ENCODE assay signal across 27 mouse cellular contexts in genomic region chr1:85742333-85742732, GRCm38 (mm10). TPM values are rescaled to one million over a fixed set of nuclear protein-coding genes. Genes with fewer than 3 reads are reported as not detected.
DNase-seq lines count a peak whose midpoint lies in the region; ATAC-seq lines count a peak whose summit lies in the region.
"Had no signal": no experiment of that assay in that cellular context is flagged by ENCODE, and none has a peak within 500 bp of the region (broad histone marks: within the 10 kb centered on the region; RNA-seq: fewer than 3 reads in every experiment).

No protein-coding gene starts in this region.

- H3K9me3 ChIP-seq in hindbrain, embryonic 11.5 days (ENCODE audit: control insufficient read depth, low read length), result no peaks in the 10 kb centered on the region
- H3K9me3 ChIP-seq in hindbrain, embryonic 16.5 days (ENCODE audit: control insufficient read depth, low read length), result no peaks in the 10 kb centered on the region
- H3K9me3 ChIP-seq in midbrain, embryonic 12.5 days, result peaks cover 5% of the 10 kb centered on the region; the same call in 1 of the 2 replicates
- H3K9me3 ChIP-seq in midbrain, embryonic 16.5 days (replicated peaks; ENCODE audit: control insufficient read depth, low read length, poor library complexity, severe bottlenecking), result no peaks in the 10 kb centered on the region
- H3K9me3 ChIP-seq: forebrain, embryonic 15.5 days; midbrain, embryonic 13.5 days; stomach, embryonic 15.5 days had no signal

- H3K9ac ChIP-seq in hindbrain, embryonic 11.5 days (ENCODE audit: low read depth, low read length), result no peak overlapping the region
- no peak overlapping the region for H3K9ac ChIP-seq in hindbrain, embryonic 16.5 days (ENCODE audit: low read depth, low read length)
- no peak overlapping the region for H3K9ac ChIP-seq in midbrain, embryonic 12.5 days (replicated peaks)
- no peak overlapping the region for H3K9ac ChIP-seq in midbrain, embryonic 16.5 days (ENCODE audit: low read depth, low read length)
- H3K9ac ChIP-seq: forebrain, embryonic 15.5 days; heart, embryonic 12.5 days; liver, embryonic 14.5 days; lung, embryonic 14.5 days; midbrain, embryonic 13.5 days; stomach, embryonic 15.5 days had no signal

- 36% methylated on average over 5 of the region's 5 CpGs for WGBS in hindbrain, embryonic 11.5 days
- WGBS in hindbrain, embryonic 16.5 days, result 29% methylated on average over 5 of the region's 5 CpGs
- WGBS in midbrain, embryonic 12.5 days, result 53% methylated on average over 5 of the region's 5 CpGs
- 36% methylated on average over 5 of the region's 5 CpGs for WGBS in midbrain, embryonic 16.5 days

- ATAC-seq in hindbrain, embryonic 11.5 days (ENCODE audit: low FRiP score), result peak; percentile 44; the same call in 1 of the 2 replicates
- ATAC-seq in hindbrain, embryonic 16.5 days, result no peak
- no peak for ATAC-seq in midbrain, embryonic 12.5 days (ENCODE audit: low FRiP score, low read depth)
- ATAC-seq in midbrain, embryonic 16.5 days, result no peak
- ATAC-seq in inflammation-experienced regulatory T-cells, adult 6 months, result peak; percentile 17
- ATAC-seq: forebrain, embryonic 15.5 days had no signal

- peaks cover 2% of the 10 kb centered on the region; the same call in 1 of the 2 replicates for H3K4me1 ChIP-seq in hindbrain, embryonic 11.5 days (replicated peaks; ENCODE audit: control insufficient read depth, insufficient read depth, low read length)
- peaks cover 4% of the 10 kb centered on the region for H3K4me1 ChIP-seq in hindbrain, embryonic 16.5 days (ENCODE audit: control insufficient read depth, insufficient read depth, low read depth, low read length)
- peaks cover 14% of the 10 kb centered on the region for H3K4me1 ChIP-seq in midbrain, embryonic 12.5 days
- H3K4me1 ChIP-seq in midbrain, embryonic 16.5 days (ENCODE audit: control insufficient read depth, insufficient read depth, low read length), result no peaks in the 10 kb centered on the region
- H3K4me1 ChIP-seq: forebrain, embryonic 15.5 days; heart, embryonic 12.5 days; stomach, embryonic 15.5 days had no signal

- DNase-seq in embryo, embryonic 10 days (ENCODE audit: low spot score), result peak; percentile 24
- no peak for DNase-seq in embryo, embryonic 9.5 days (ENCODE audit: extremely low spot score)
- peak; percentile 34 for DNase-seq in hindbrain, embryonic 11.5 days (ENCODE audit: low spot score)
- DNase-seq in frontal cortex, postnatal 14 days (ENCODE audit: low spot score in 2 of 2), result no peak
- DNase-seq: adrenal gland, adult 8-10 months; cerebellum, adult 2 months; cerebellum, postnatal 14 days; gastrocnemius, adult 2 months; heart, adult 2 months; heart, postnatal 4 days; kidney, adult 18-20 months; kidney, postnatal 36 days; liver; lung, embryonic 14.5 days; lung, postnatal 14 days; right cerebral cortex, postnatal 25 days; thymus, postnatal 14 days had no signal

- no peaks in the 10 kb centered on the region for H3K36me3 ChIP-seq in hindbrain, embryonic 11.5 days (ENCODE audit: control insufficient read depth, insufficient read depth, low read length)
- H3K36me3 ChIP-seq in hindbrain, embryonic 16.5 days (ENCODE audit: control insufficient read depth, insufficient read depth, low read length), result no peaks in the 10 kb centered on the region
- no peaks in the 10 kb centered on the region for H3K36me3 ChIP-seq in midbrain, embryonic 12.5 days
- no peaks in the 10 kb centered on the region for H3K36me3 ChIP-seq in midbrain, embryonic 16.5 days (ENCODE audit: control insufficient read depth, insufficient read depth, low read length)
- H3K36me3 ChIP-seq: forebrain, embryonic 15.5 days; heart, embryonic 12.5 days; midbrain, embryonic 13.5 days; stomach, embryonic 15.5 days had no signal

- H3K27me3 ChIP-seq in hindbrain, embryonic 11.5 days (ENCODE audit: control insufficient read depth, insufficient read depth, low read length), result no peaks in the 10 kb centered on the region
- H3K27me3 ChIP-seq in hindbrain, embryonic 16.5 days (replicated peaks; ENCODE audit: control insufficient read depth, insufficient read depth, low read length), result no peaks in the 10 kb centered on the region
- no peaks in the 10 kb centered on the region for H3K27me3 ChIP-seq in midbrain, embryonic 12.5 days
- no peaks in the 10 kb centered on the region for H3K27me3 ChIP-seq in midbrain, embryonic 16.5 days (ENCODE audit: control insufficient read depth, insufficient read depth, low read depth, low read length)
- H3K27me3 ChIP-seq: forebrain, embryonic 15.5 days; heart, embryonic 12.5 days; midbrain, embryonic 13.5 days; stomach, embryonic 15.5 days had no signal

- H3K4me2 ChIP-seq in hindbrain, embryonic 11.5 days (replicated peaks; ENCODE audit: low read depth, low read length), result no peak overlapping the region
- no peak overlapping the region for H3K4me2 ChIP-seq in hindbrain, embryonic 16.5 days (ENCODE audit: low read length)
- no peak overlapping the region for H3K4me2 ChIP-seq in midbrain, embryonic 12.5 days (replicated peaks)
- no peak overlapping the region for H3K4me2 ChIP-seq in midbrain, embryonic 16.5 days (ENCODE audit: low read length)
- H3K4me2 ChIP-seq: forebrain, embryonic 15.5 days; heart, embryonic 12.5 days; lung, embryonic 14.5 days; midbrain, embryonic 13.5 days; stomach, embryonic 15.5 days had no signal

- H3K27ac ChIP-seq in hindbrain, embryonic 11.5 days (ENCODE audit: low read depth, low read length), result 0 out of 2 replicates have a peak overlapping the region, but pooled peaks have one; percentile 61
- H3K27ac ChIP-seq in hindbrain, embryonic 16.5 days (ENCODE audit: low read depth, low read length), result no peak overlapping the region
- H3K27ac ChIP-seq in midbrain, embryonic 12.5 days (replicated peaks), result peak overlapping the region; percentile 30; the same call in 1 of the 2 replicates
- H3K27ac ChIP-seq in midbrain, embryonic 16.5 days (ENCODE audit: low read length), result no peak overlapping the region
- H3K27ac ChIP-seq: forebrain, embryonic 15.5 days; gastrocnemius, adult 2 months; heart, adult 2 months; liver, embryonic 14.5 days had no signal

- H3K4me3 ChIP-seq in hindbrain, embryonic 11.5 days (ENCODE audit: low read depth, low read length), result no peak overlapping the region
- H3K4me3 ChIP-seq in hindbrain, embryonic 16.5 days (ENCODE audit: low read length), result no peak overlapping the region
- H3K4me3 ChIP-seq in midbrain, embryonic 12.5 days, result no peak overlapping the region
- no peak overlapping the region for H3K4me3 ChIP-seq in midbrain, embryonic 16.5 days (ENCODE audit: low read depth, low read length)
- H3K4me3 ChIP-seq: erythroblast, embryonic 14.5 days; forebrain, embryonic 15.5 days; gastrocnemius, adult 2 months; heart, adult 2 months; heart, embryonic 12.5 days; midbrain, embryonic 13.5 days; stomach, embryonic 15.5 days had no signal

RNA-seq across cellular contexts. Expression of gene A630001G21Rik, which starts 36.1 kb away (rescaled TPM):
- polyA plus RNA-seq in hindbrain, embryonic 11.5 days (2014; fragmentation: Nextera tagmentation; extraction: Ambion mirVana), result 1.4 and 2.3 TPM in 2 replicates
- polyA plus RNA-seq in hindbrain, embryonic 16.5 days (2015; fragmentation: Nextera tagmentation; extraction: Ambion mirVana), result 0.29 and 0.59 TPM in 2 replicates
- 0.72 and 1.1 TPM in 2 replicates for polyA plus RNA-seq in midbrain, embryonic 12.5 days (2016; fragmentation: Nextera tagmentation; extraction: Ambion mirVana)
- polyA plus RNA-seq in midbrain, embryonic 16.5 days (2015; fragmentation: Nextera tagmentation; extraction: Ambion mirVana), result 0.19 and 0.27 TPM in 2 replicates
- polyA plus RNA-seq in inflammation-experienced regulatory T-cells, adult 6 months (2017; shearing (Covaris generic)), result 10 to 100 TPM; 33.2 to 54.7 (median 43.2) TPM

RNA-seq across cellular contexts. Expression of gene Cab39, which starts 50.9 kb away (rescaled TPM):
- 72.7 and 77.1 TPM in 2 replicates for polyA plus RNA-seq in hindbrain, embryonic 11.5 days (2014; fragmentation: Nextera tagmentation; extraction: Ambion mirVana)
- 42.3 and 47.9 TPM in 2 replicates for polyA plus RNA-seq in hindbrain, embryonic 16.5 days (2015; fragmentation: Nextera tagmentation; extraction: Ambion mirVana)
- 69.2 and 79.9 TPM in 2 replicates for polyA plus RNA-seq in midbrain, embryonic 12.5 days (2016; fragmentation: Nextera tagmentation; extraction: Ambion mirVana)
- polyA plus RNA-seq in midbrain, embryonic 16.5 days (2015; fragmentation: Nextera tagmentation; extraction: Ambion mirVana), result 49.4 and 51.1 TPM in 2 replicates
- 10 to 100 TPM; 43.1 to 57.3 (median 50.7) TPM for polyA plus RNA-seq in inflammation-experienced regulatory T-cells, adult 6 months (2017; shearing (Covaris generic))

Comparison
In these comparisons a context has a peak if more than half of its experiments do, and no peak if none do; other contexts are left out.
1. DNase-seq: peak in embryo, embryonic 10 days (single experiment) and hindbrain, embryonic 11.5 days (single experiment); none in embryo, embryonic 9.5 days (single experiment) and frontal cortex, postnatal 14 days (0 of 2).
2. ATAC-seq: peak in hindbrain, embryonic 11.5 days (single experiment) and inflammation-experienced regulatory T-cells, adult 6 months (single experiment); none in hindbrain, embryonic 16.5 days (single experiment), midbrain, embryonic 12.5 days (single experiment) and midbrain, embryonic 16.5 days (single experiment).
3. H3K27ac ChIP-seq: peak in hindbrain, embryonic 11.5 days (single experiment) and midbrain, embryonic 12.5 days (single experiment); none in hindbrain, embryonic 16.5 days (single experiment) and midbrain, embryonic 16.5 days (single experiment).
4. RNA of gene A630001G21Rik, which starts 36.1 kb away (polyA plus RNA-seq): 33.2 to 54.7 TPM in inflammation-experienced regulatory T-cells, adult 6 months; 1.4 to 2.3 TPM in hindbrain, embryonic 11.5 days, 0.72 to 1.1 TPM in midbrain, embryonic 12.5 days, 0.29 to 0.59 TPM in hindbrain, embryonic 16.5 days and 0.19 to 0.27 TPM in midbrain, embryonic 16.5 days; every median in the first group is over 10 times any median in the second.